Mouse (Mus musculus) liver, embryonic 14.5 days (tissue): Measurements from ENCODE around the gene Uncx. TPM values are rescaled to one million over a fixed set of nuclear protein-coding genes. Genes with fewer than 3 reads are reported as not detected.

Experiments
- ATAC-seq: fragments of 200-750 bp; cut with Nextera tagmentation; 2 replicates; pipeline ENCODE4 v1.8.0; 2017; ENCODE audit warnings: moderate number of reproducible peaks, mild to moderate bottlenecking, moderate library complexity; ENCODE audit not compliant: insufficient read depth
- DNase-seq, 3 experiments: peaks; one replicate each; pipeline ENCODE4 v3.0.0-alpha.2; 2012 to 2013; ENCODE audit warnings: low read depth in 3 of 3, low spot score in 3 of 3
- H3K27ac ChIP-seq: fragments of 300-500 bp; sonication (generic); 2 replicates; pipeline ENCODE4 v1.5.1; 2014; ENCODE audit warnings: moderate library complexity, mild to moderate bottlenecking, control low read depth, inconsistent platforms
- H3K27me3 ChIP-seq: fragments of 300-500 bp; sonication (generic); 2 replicates; pipeline ENCODE4 v1.6.1; 2014; ENCODE audit warnings: mild to moderate bottlenecking, low read length, moderate library complexity; ENCODE audit not compliant: control insufficient read depth, insufficient read depth
- H3K36me3 ChIP-seq: fragments of 300-500 bp; sonication (generic); replicated peaks from 2 replicates; pipeline ENCODE4 v1.6.1; 2014; ENCODE audit warnings: low read depth; ENCODE audit not compliant: control insufficient read depth, insufficient read depth
- H3K4me1 ChIP-seq, 2 experiments: fragments of 200-500 bp in 1 of 2; fragments of 300-500 bp in 1 of 2; sonication (generic) in 1 of 2; replicated peaks; 2 replicates each; pipeline ENCODE4 v1.6.1; 2012 to 2014; ENCODE audit warnings: antibody characterized with exemption in 1 of 2, inconsistent platforms in 1 of 2, low read length in 1 of 2; ENCODE audit not compliant: control insufficient read depth in 2 of 2, insufficient read depth in 2 of 2
- H3K4me2 ChIP-seq: fragments of 300-500 bp; sonication (generic); 2 replicates; pipeline ENCODE4 v1.6.1; 2014; ENCODE audit warnings: low read depth, mild to moderate bottlenecking, control low read depth, moderate library complexity
- H3K4me3 ChIP-seq, 2 experiments: fragments of 200-500 bp in 1 of 2; fragments of 300-500 bp in 1 of 2; sonication (generic) in 1 of 2; 2 replicates each; pipeline ENCODE4 v1.5.1; 2012 to 2014; ENCODE audit warnings: low read depth in 2 of 2, low read length in 2 of 2, mild to moderate bottlenecking in 2 of 2, control low read depth in 1 of 2, inconsistent platforms in 1 of 2, moderate library complexity in 1 of 2; ENCODE audit not compliant: insufficient read depth in 1 of 2
- H3K9ac ChIP-seq: fragments of 300-500 bp; sonication (generic); replicated peaks from 2 replicates; pipeline ENCODE4 v1.6.1; 2014; ENCODE audit warnings: mild to moderate bottlenecking, control low read depth, moderate library complexity
- H3K9me3 ChIP-seq: fragments of 300-500 bp; sonication (generic); 2 replicates; pipeline ENCODE4 v1.6.1; 2016; ENCODE audit warnings: low read length, mixed read lengths; ENCODE audit not compliant: control insufficient read depth
- CTCF ChIP-seq: IDR thresholded peaks from 2 replicates; pipeline ENCODE4 v1.5.1; 2016; ENCODE audit warnings: antibody characterized with exemption, low read depth, control low read depth
- EP300 ChIP-seq: IDR thresholded peaks from 2 replicates; pipeline ENCODE4 v1.6.1; 2016; ENCODE audit warnings: antibody characterized with exemption, low read depth
- WGBS: fragments of 180-500 bp; shearing (Covaris S2); extraction: QIAGEN DNeasy Blood & Tissue Kit; methylation state at CpG from one replicate; pipeline ENCODE4 v1.1.7; 2014; ENCODE audit not compliant: insufficient replicate concordance; 5-methylcytosine and 5-hydroxymethylcytosine counted together
- polyA plus RNA-seq, 2 experiments: library from polyadenylated mRNA; depleted of rRNA in 1 of 2; stranded (reverse) in 1 of 2; unstranded in 1 of 2; fragments of >200 nt; fragmentation: Nextera tagmentation in 1 of 2; extraction: Ambion mirVana in 1 of 2; gene quantifications; 2 replicates each; pipeline versions ENCODE4 v1.2.1 to v1.2.3; 2012 to 2014

Uncx gene
- polyA plus RNA-seq, 2 experiments: not detected

DNA sequence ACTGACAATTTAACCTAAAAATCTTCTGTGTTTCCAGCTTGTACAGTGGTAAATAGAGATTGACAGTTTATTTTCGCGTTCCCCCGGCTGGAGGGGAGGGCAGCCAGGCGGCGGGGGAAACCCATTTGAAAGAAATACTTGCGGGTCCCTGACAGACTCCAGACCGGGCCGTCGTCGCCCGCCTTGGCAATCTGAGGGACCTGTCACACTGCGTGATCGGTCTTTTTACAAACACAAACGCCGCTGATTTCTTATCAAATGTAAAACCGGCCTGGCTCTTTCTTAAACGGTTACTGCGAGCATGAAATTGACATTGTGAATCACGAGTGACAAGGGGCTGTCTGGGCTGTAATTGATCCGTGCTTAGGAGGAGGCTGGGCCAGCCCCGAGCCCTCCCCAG, 50.5 kb downstream of the Uncx start:
- Histone ChIP-seq H3K27me3 (peaks cover 11% of the 10 kb centered on the region), H3K4me1 (no peaks in the 10 kb centered on the region), H3K4me3 (no peak overlapping the region), H3K4me2 (no peak overlapping the region), H3K27ac (no peak overlapping the region), H3K36me3 (no peaks in the 10 kb centered on the region), H3K9me3 (no peaks in the 10 kb centered on the region), H3K9ac (no peak overlapping the region)
- DNase-seq: no peak
- ATAC-seq: no peak
- WGBS: 15% methylated on average over 21 of the region's 21 CpGs
- TF ChIP-seq CTCF (no peak), EP300 (no peak)

DNA sequence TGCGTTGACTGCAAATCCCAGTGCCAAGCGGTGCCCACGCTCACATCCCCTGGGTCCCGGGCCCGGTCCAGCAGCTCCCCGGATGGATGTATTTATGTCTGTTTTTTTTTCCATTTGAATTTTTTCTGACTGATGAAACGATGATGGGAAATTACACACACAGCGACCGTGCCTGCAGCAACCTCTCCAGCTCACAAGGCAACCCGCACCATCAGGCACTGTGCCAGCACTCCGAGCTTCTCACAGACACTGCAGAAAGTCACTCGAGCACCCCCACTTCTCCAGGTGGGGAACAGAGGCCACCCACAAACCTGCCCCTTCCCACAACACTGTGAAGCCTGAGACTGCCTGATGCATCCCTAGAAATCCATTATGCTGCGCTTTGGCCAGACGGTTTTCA, 51.7 kb downstream of the Uncx start:
- Histone ChIP-seq H3K4me1 (no peaks in the 10 kb centered on the region), H3K4me2 (no peak overlapping the region), H3K4me3 (no peak overlapping the region), H3K27me3 (peaks cover 24% of the 10 kb centered on the region), H3K9me3 (no peaks in the 10 kb centered on the region), H3K9ac (no peak overlapping the region), H3K36me3 (no peaks in the 10 kb centered on the region), H3K27ac (no peak overlapping the region)
- ATAC-seq: no peak
- no peak for DNase-seq
- WGBS: 65% methylated on average over 14 of the region's 14 CpGs
- TF ChIP-seq CTCF (no peak), EP300 (no peak)

Other genes starting within 250 kb of the Uncx start
- 3.0 and 3.1 TPM in 2 replicates for gene Adap1, start 217.9 kb upstream of the Uncx start, polyA plus RNA-seq (2012; rRNA removed)
- gene Adap1, start 217.9 kb upstream of the Uncx start, polyA plus RNA-seq (2014; fragmentation: Nextera tagmentation; extraction: Ambion mirVana): 2.2 and 2.7 TPM in 2 replicates
- gene Cox19, start 192.1 kb upstream of the Uncx start, polyA plus RNA-seq (2012; rRNA removed): 22.6 and 23.3 TPM in 2 replicates
- gene Cox19, start 192.1 kb upstream of the Uncx start, polyA plus RNA-seq (2014; fragmentation: Nextera tagmentation; extraction: Ambion mirVana): 61.4 and 62.3 TPM in 2 replicates
- gene Cyp2w1, start 190.9 kb upstream of the Uncx start, polyA plus RNA-seq (2012; rRNA removed): 0.03 and 0.05 TPM in 2 replicates
- not detected in 2 replicates for gene Cyp2w1, start 190.9 kb upstream of the Uncx start, polyA plus RNA-seq (2014; fragmentation: Nextera tagmentation; extraction: Ambion mirVana)
- 14.6 and 14.7 TPM in 2 replicates for gene Gpr146, start 165.8 kb upstream of the Uncx start, polyA plus RNA-seq (2012; rRNA removed)
- 18.4 and 20.1 TPM in 2 replicates for gene Gpr146, start 165.8 kb upstream of the Uncx start, polyA plus RNA-seq (2014; fragmentation: Nextera tagmentation; extraction: Ambion mirVana)
- gene C130050O18Rik, start 138.2 kb upstream of the Uncx start, polyA plus RNA-seq (2012; rRNA removed): 0.93 and 1.1 TPM in 2 replicates
- gene C130050O18Rik, start 138.2 kb upstream of the Uncx start, polyA plus RNA-seq (2014; fragmentation: Nextera tagmentation; extraction: Ambion mirVana): 1.0 and 1.3 TPM in 2 replicates
- 0.06 and 0.07 TPM in 2 replicates for gene Gper1, start 120.3 kb upstream of the Uncx start, polyA plus RNA-seq (2012; rRNA removed)
- 0.20 TPM in 1 of 2 replicates, not detected in the other for gene Gper1, start 120.3 kb upstream of the Uncx start, polyA plus RNA-seq (2014; fragmentation: Nextera tagmentation; extraction: Ambion mirVana)
- gene 3110082I17Rik, start 83.0 kb upstream of the Uncx start, polyA plus RNA-seq (2012; rRNA removed): 11.1 and 11.2 TPM in 2 replicates
- 11.6 and 14.1 TPM in 2 replicates for gene 3110082I17Rik, start 83.0 kb upstream of the Uncx start, polyA plus RNA-seq (2014; fragmentation: Nextera tagmentation; extraction: Ambion mirVana)
- 3.1 and 3.2 TPM in 2 replicates for gene Zfand2a, start 58.9 kb upstream of the Uncx start, polyA plus RNA-seq (2012; rRNA removed)
- gene Zfand2a, start 58.9 kb upstream of the Uncx start, polyA plus RNA-seq (2014; fragmentation: Nextera tagmentation; extraction: Ambion mirVana): 1.4 TPM in 2 replicates
- 8.3 and 8.4 TPM in 2 replicates for gene Micall2, start 192.8 kb downstream of the Uncx start, polyA plus RNA-seq (2012; rRNA removed)
- gene Micall2, start 192.8 kb downstream of the Uncx start, polyA plus RNA-seq (2014; fragmentation: Nextera tagmentation; extraction: Ambion mirVana): 10.3 and 14.4 TPM in 2 replicates
- 12.1 and 14.5 TPM in 2 replicates for gene Ints1, start 232.2 kb downstream of the Uncx start, polyA plus RNA-seq (2012; rRNA removed)
- 13.5 and 17.5 TPM in 2 replicates for gene Ints1, start 232.2 kb downstream of the Uncx start, polyA plus RNA-seq (2014; fragmentation: Nextera tagmentation; extraction: Ambion mirVana)
- gene Mafk, start 248.0 kb downstream of the Uncx start, polyA plus RNA-seq (2012; rRNA removed): 21.6 and 23.0 TPM in 2 replicates
- gene Mafk, start 248.0 kb downstream of the Uncx start, polyA plus RNA-seq (2014; fragmentation: Nextera tagmentation; extraction: Ambion mirVana): 20.7 and 22.7 TPM in 2 replicates